Mouse (Mus musculus) induced T-regulatory cell, adult 2 months (primary cell): ENCODE data around the gene Trim8.

ENCODE experiments used
- DNase-seq: peaks from one replicate; pipeline ENCODE4 v3.0.0-alpha.2; 2012; ENCODE audit warnings: low read depth

Trim8 gene

GRCm38 (mm10) chr19:46505646-46506371 lies 4.3 kb downstream of the Trim8 start:
- DNase-seq: no peak

- no peak for DNase-seq
Observed at GRCm38 (mm10) chr19:46506372-46506717, 4.8 kb downstream of the Trim8 start.

GRCm38 (mm10) chr19:46507181-46507581 lies 5.7 kb downstream of the Trim8 start:
- DNase-seq: no peak

GRCm38 (mm10) chr19:46507806-46508205 lies 6.3 kb downstream of the Trim8 start:
- DNase-seq: no peak

GRCm38 (mm10) chr19:46508738-46509137 lies 7.2 kb downstream of the Trim8 start:
- DNase-seq: no peak

GRCm38 (mm10) chr19:46509202-46509601 lies 7.7 kb downstream of the Trim8 start:
- DNase-seq: peak; percentile 55

GRCm38 (mm10) chr19:46509736-46510135 lies 8.2 kb downstream of the Trim8 start:
- no peak for DNase-seq

GRCm38 (mm10) chr19:46510401-46510800 lies 8.9 kb downstream of the Trim8 start:
- no peak for DNase-seq

- DNase-seq: peak; percentile 81
Observed at GRCm38 (mm10) chr19:46510824-46511223, 9.3 kb downstream of the Trim8 start.

- peak; percentile 83 for DNase-seq
Observed at GRCm38 (mm10) chr19:46511263-46511662, 9.8 kb downstream of the Trim8 start.

- peak; percentile 7 for DNase-seq
Observed at GRCm38 (mm10) chr19:46514387-46514786, 12.9 kb downstream of the Trim8 start.

GRCm38 (mm10) chr19:46515287-46515821 lies 13.9 kb downstream of the Trim8 start:
- no peak for DNase-seq

GRCm38 (mm10) chr19:46516667-46517528 lies 15.4 kb downstream of the Trim8 start:
- peak; percentile 40 for DNase-seq

GRCm38 (mm10) chr19:46517529-46518351 lies 16.2 kb downstream of the Trim8 start:
- peak; percentile 21 for DNase-seq

GRCm38 (mm10) chr19:46518352-46518787 lies 16.9 kb downstream of the Trim8 start:
- DNase-seq: peak; percentile 65

GRCm38 (mm10) chr19:46518828-46519621 lies 17.5 kb downstream of the Trim8 start:
- DNase-seq: peak; percentile 51

- no peak for DNase-seq
Observed at GRCm38 (mm10) chr19:46521698-46522097, 20.2 kb downstream of the Trim8 start.

- peak; percentile 62 for DNase-seq
Observed at GRCm38 (mm10) chr19:46522433-46523044, 21.0 kb downstream of the Trim8 start.

GRCm38 (mm10) chr19:46523131-46523479 lies 21.6 kb downstream of the Trim8 start:
- DNase-seq: no peak

GRCm38 (mm10) chr19:46523480-46524151 lies 22.1 kb downstream of the Trim8 start:
- DNase-seq: peak; percentile 42
